Mouse (Mus musculus): Measurements from ENCODE around the gene N4bp2. TPM values are rescaled to one million over a fixed set of nuclear protein-coding genes. Genes with fewer than 3 reads are reported as not detected.

N4bp2 gene
- polyA plus RNA-seq, 1 experiment from 2014 or later: 37.4 TPM

GRCm38 (mm10) chr5:65794702-65795101 lies 31.4 kb downstream of the N4bp2 start:
- H3K36me3 ChIP-seq: peaks cover 60% of the 10 kb centered on the region
- ATAC-seq (ENCODE audit: low FRiP score): no peak
- 96% methylated on average over 3 of the region's 3 CpGs for WGBS

GRCm38 (mm10) chr5:65795293-65795993 lies 32.1 kb downstream of the N4bp2 start:
- no peak overlapping the region for H3K27ac ChIP-seq
- no peaks in the 10 kb centered on the region for H3K9me3 ChIP-seq (replicated peaks)
- peaks cover 58% of the 10 kb centered on the region for H3K36me3 ChIP-seq
- H3K9ac ChIP-seq: no peak overlapping the region
- no peaks in the 10 kb centered on the region for H3K27me3 ChIP-seq
- no peak for ATAC-seq (ENCODE audit: low FRiP score)
- H3K4me1 ChIP-seq: no peaks in the 10 kb centered on the region
- H3K4me3 ChIP-seq: no peak overlapping the region
- 94% methylated on average over 9 of the region's 9 CpGs for WGBS
- H3K4me2 ChIP-seq (replicated peaks): no peak overlapping the region

More at GRCm38 (mm10) chr5:65794702-65795101, 31.4 kb downstream of the N4bp2 start:
- H3K27me3 ChIP-seq: no peaks in the 10 kb centered on the region
- H3K4me3 ChIP-seq: no peak overlapping the region
- H3K4me1 ChIP-seq: no peaks in the 10 kb centered on the region
- no peaks in the 10 kb centered on the region for H3K9me3 ChIP-seq (replicated peaks)
- no peak overlapping the region for H3K9ac ChIP-seq
- H3K27ac ChIP-seq: no peak overlapping the region
- H3K4me2 ChIP-seq (replicated peaks): no peak overlapping the region

GRCm38 (mm10) chr5:65795994-65796298 lies 32.6 kb downstream of the N4bp2 start:
- no peaks in the 10 kb centered on the region for H3K4me1 ChIP-seq
- no peak overlapping the region for H3K4me2 ChIP-seq (replicated peaks)
- no peak overlapping the region for H3K9ac ChIP-seq
- no peak for ATAC-seq (ENCODE audit: low FRiP score)
- H3K4me3 ChIP-seq: no peak overlapping the region
- WGBS: 86% methylated on average over 1 of the region's 1 CpGs
- H3K27ac ChIP-seq: no peak overlapping the region
- H3K36me3 ChIP-seq: peaks cover 54% of the 10 kb centered on the region
- H3K9me3 ChIP-seq (replicated peaks): no peaks in the 10 kb centered on the region
- no peaks in the 10 kb centered on the region for H3K27me3 ChIP-seq

GRCm38 (mm10) chr5:65823601-65824133 lies 60.3 kb downstream of the N4bp2 start:
- no peak overlapping the region for H3K4me3 ChIP-seq
- no peak for ATAC-seq (ENCODE audit: low FRiP score)

GRCm38 (mm10) chr5:65826476-65826875 lies 63.2 kb downstream of the N4bp2 start:
- Histone ChIP-seq H3K36me3 (peaks cover 33% of the 10 kb centered on the region), H3K9ac (no peak overlapping the region), H3K9me3 (replicated peaks) (no peaks in the 10 kb centered on the region), H3K4me3 (no peak overlapping the region), H3K4me1 (no peaks in the 10 kb centered on the region), H3K27me3 (no peaks in the 10 kb centered on the region), H3K4me2 (replicated peaks) (no peak overlapping the region), H3K27ac (no peak overlapping the region)
- 98% methylated on average over 4 of the region's 4 CpGs for WGBS
- no peak for ATAC-seq (ENCODE audit: low FRiP score)

More at GRCm38 (mm10) chr5:65823601-65824133, 60.3 kb downstream of the N4bp2 start:
- no peak overlapping the region for H3K9ac ChIP-seq
- no peak overlapping the region for H3K4me2 ChIP-seq (replicated peaks)
- WGBS: 79% methylated on average over 5 of the region's 5 CpGs
- H3K27ac ChIP-seq: no peak overlapping the region
- H3K27me3 ChIP-seq: no peaks in the 10 kb centered on the region
- H3K9me3 ChIP-seq (replicated peaks): no peaks in the 10 kb centered on the region
- peaks cover 56% of the 10 kb centered on the region for H3K36me3 ChIP-seq
- H3K4me1 ChIP-seq: no peaks in the 10 kb centered on the region

GRCm38 (mm10) chr5:65827102-65827501 lies 63.8 kb downstream of the N4bp2 start:
- Histone ChIP-seq H3K27ac (no peak overlapping the region), H3K9me3 (replicated peaks) (no peaks in the 10 kb centered on the region), H3K4me3 (no peak overlapping the region), H3K27me3 (no peaks in the 10 kb centered on the region), H3K4me2 (replicated peaks) (no peak overlapping the region), H3K36me3 (peaks cover 28% of the 10 kb centered on the region), H3K9ac (no peak overlapping the region), H3K4me1 (no peaks in the 10 kb centered on the region)
- no peak for ATAC-seq (ENCODE audit: low FRiP score)
- WGBS: 92% methylated on average over 8 of the region's 8 CpGs

GRCm38 (mm10) chr5:65828261-65828660 lies 64.9 kb downstream of the N4bp2 start:
- Histone ChIP-seq H3K27ac (no peak overlapping the region), H3K27me3 (no peaks in the 10 kb centered on the region), H3K4me2 (replicated peaks) (no peak overlapping the region), H3K9ac (no peak overlapping the region), H3K36me3 (peaks cover 17% of the 10 kb centered on the region), H3K4me3 (no peak overlapping the region), H3K4me1 (no peaks in the 10 kb centered on the region), H3K9me3 (replicated peaks) (no peaks in the 10 kb centered on the region)
- WGBS: 97% methylated on average over 5 of the region's 5 CpGs
- no peak for ATAC-seq (ENCODE audit: low FRiP score)

GRCm38 (mm10) chr5:65829059-65829458 lies 65.7 kb downstream of the N4bp2 start:
- no peak overlapping the region for H3K27ac ChIP-seq
- H3K9me3 ChIP-seq (replicated peaks): no peaks in the 10 kb centered on the region
- peaks cover 14% of the 10 kb centered on the region for H3K36me3 ChIP-seq
- H3K27me3 ChIP-seq: no peaks in the 10 kb centered on the region
- no peak overlapping the region for H3K4me2 ChIP-seq (replicated peaks)
- H3K9ac ChIP-seq: no peak overlapping the region
- no peak for ATAC-seq (ENCODE audit: low FRiP score)
- no peaks in the 10 kb centered on the region for H3K4me1 ChIP-seq
- WGBS: 91% methylated on average over 2 of the region's 2 CpGs
- H3K4me3 ChIP-seq: no peak overlapping the region

- Histone ChIP-seq H3K36me3 (peaks cover 3% of the 10 kb centered on the region), H3K27ac (no peak overlapping the region), H3K4me1 (no peaks in the 10 kb centered on the region), H3K4me3 (no peak overlapping the region), H3K27me3 (no peaks in the 10 kb centered on the region), H3K9me3 (replicated peaks) (no peaks in the 10 kb centered on the region), H3K9ac (no peak overlapping the region), H3K4me2 (replicated peaks) (no peak overlapping the region)
- ATAC-seq (ENCODE audit: low FRiP score): no peak
- 93% methylated on average over 11 of the region's 11 CpGs for WGBS
Observed at GRCm38 (mm10) chr5:65831917-65832618, 68.7 kb downstream of the N4bp2 start.

- no peaks in the 10 kb centered on the region for H3K4me1 ChIP-seq
- no peaks in the 10 kb centered on the region for H3K27me3 ChIP-seq
- H3K4me2 ChIP-seq (replicated peaks): no peak overlapping the region
- H3K9me3 ChIP-seq (replicated peaks): no peaks in the 10 kb centered on the region
- ATAC-seq (ENCODE audit: low FRiP score): no peak
- 81% methylated on average over 3 of the region's 3 CpGs for WGBS
- no peak overlapping the region for H3K9ac ChIP-seq
- no peaks in the 10 kb centered on the region; the same call in 1 of the 2 replicates for H3K36me3 ChIP-seq
- H3K27ac ChIP-seq: no peak overlapping the region
- H3K4me3 ChIP-seq: no peak overlapping the region
Observed at GRCm38 (mm10) chr5:65833092-65833491, 69.8 kb downstream of the N4bp2 start.

- no peaks in the 10 kb centered on the region for H3K9me3 ChIP-seq (replicated peaks)
- H3K36me3 ChIP-seq: no peaks in the 10 kb centered on the region; the same call in 1 of the 2 replicates
- ATAC-seq (ENCODE audit: low FRiP score): no peak
- no peak overlapping the region for H3K9ac ChIP-seq
- H3K4me3 ChIP-seq: no peak overlapping the region
- H3K4me1 ChIP-seq: no peaks in the 10 kb centered on the region
- H3K27ac ChIP-seq: no peak overlapping the region
- 92% methylated on average over 8 of the region's 8 CpGs for WGBS
- no peaks in the 10 kb centered on the region for H3K27me3 ChIP-seq
- no peak overlapping the region for H3K4me2 ChIP-seq (replicated peaks)
Observed at GRCm38 (mm10) chr5:65833766-65834498, 70.6 kb downstream of the N4bp2 start.

- Histone ChIP-seq H3K4me2 (replicated peaks) (no peak overlapping the region), H3K27me3 (no peaks in the 10 kb centered on the region), H3K4me1 (no peaks in the 10 kb centered on the region), H3K4me3 (no peak overlapping the region), H3K9me3 (replicated peaks) (no peaks in the 10 kb centered on the region), H3K9ac (no peak overlapping the region), H3K27ac (no peak overlapping the region), H3K36me3 (no peaks in the 10 kb centered on the region; the same call in 1 of the 2 replicates)
- 73% methylated on average over 6 of the region's 6 CpGs for WGBS
- no peak for ATAC-seq (ENCODE audit: low FRiP score)
Observed at GRCm38 (mm10) chr5:65838053-65838452, 74.7 kb downstream of the N4bp2 start.
